Comparison of ENCODE assay signal across 11 mouse cellular contexts in the genomic region with DNA sequence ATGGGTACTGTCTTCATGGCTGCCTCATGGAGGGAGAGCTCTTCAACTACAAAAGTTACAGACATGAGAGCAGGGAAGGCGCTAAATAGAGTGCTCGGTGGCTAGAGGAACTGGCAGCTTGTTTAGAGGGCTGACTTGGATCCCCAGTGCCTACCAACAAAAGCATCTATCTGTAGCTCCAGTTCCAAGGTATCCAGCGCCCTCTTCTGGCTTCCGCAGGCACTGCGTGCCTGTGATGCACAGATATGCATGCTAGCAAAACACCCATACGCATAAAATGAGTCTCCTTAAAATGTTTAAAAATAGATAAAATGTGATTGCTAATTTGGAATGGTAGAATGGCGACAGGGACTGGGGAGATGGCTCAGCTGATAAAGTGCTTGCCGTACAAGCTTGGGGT. TPM values are rescaled to one million over a fixed set of nuclear protein-coding genes. Genes with fewer than 3 reads are reported as not detected.
DNase-seq lines count a peak whose midpoint lies in the region; ATAC-seq and TF ChIP-seq lines count a peak whose summit lies in the region.
"Had no signal": no experiment of that assay in that cellular context is flagged by ENCODE, and none has a peak within 500 bp of the region (broad histone marks: within the 10 kb centered on the region; RNA-seq: fewer than 3 reads in every experiment).

No protein-coding gene starts in this region.

- no peak for ATAC-seq in liver, embryonic 11.5 days (replicated peaks; ENCODE audit: low FRiP score)
- ATAC-seq in G1E (ENCODE audit: extremely low read depth, insufficient number of reproducible peaks, low FRiP score, poor library complexity, severe bottlenecking) = no peak

- H3K9ac ChIP-seq in liver, adult 2 months (ENCODE audit: low read depth, low read length) = no peak overlapping the region
- no peak overlapping the region for H3K9ac ChIP-seq in liver, embryonic 11.5 days (ENCODE audit: low read depth, low read length)
- H3K9ac ChIP-seq: embryonic facial prominence, embryonic 15.5 days; limb, embryonic 13.5 days; stomach, embryonic 15.5 days had no signal

- no peak overlapping the region for H3K27ac ChIP-seq in gastrocnemius, adult 2 months
- no peak overlapping the region for H3K27ac ChIP-seq in liver, adult 2 months (replicated peaks; ENCODE audit: insufficient read depth, low read depth, low read length)
- no peak overlapping the region for H3K27ac ChIP-seq in liver, embryonic 11.5 days (ENCODE audit: low read depth, low read length)
- H3K27ac ChIP-seq: embryonic facial prominence, embryonic 15.5 days; limb, embryonic 13.5 days; stomach, embryonic 15.5 days had no signal

- 67% methylated on average over 8 of the region's 8 CpGs for WGBS in liver, adult 2 months
- 56% methylated on average over 8 of the region's 8 CpGs for WGBS in liver, embryonic 11.5 days

- H3K27me3 ChIP-seq in liver, adult 2 months (ENCODE audit: control insufficient read depth, insufficient read depth, low read length) = no peaks in the 10 kb centered on the region
- no peaks in the 10 kb centered on the region; the same call in 1 of the 2 replicates for H3K27me3 ChIP-seq in liver, embryonic 11.5 days (replicated peaks; ENCODE audit: control insufficient read depth, insufficient read depth, low read length)
- H3K27me3 ChIP-seq in G1E (ENCODE audit: insufficient read depth, low read length) = peaks cover 4% of the 10 kb centered on the region; the same call in 1 of the 2 replicates
- H3K27me3 ChIP-seq: embryonic facial prominence, embryonic 15.5 days; stomach, embryonic 15.5 days had no signal

- no peak for TF ChIP-seq POLR2A in liver, adult 2 months (IDR thresholded peaks at IDR 0.05; ENCODE audit: extremely low read depth, insufficient read depth, low read length)

- no peaks in the 10 kb centered on the region for H3K9me3 ChIP-seq in liver, embryonic 11.5 days (ENCODE audit: control insufficient read depth, low read length)
- no peaks in the 10 kb centered on the region for H3K9me3 ChIP-seq in G1E (replicated peaks)
- H3K9me3 ChIP-seq: embryonic facial prominence, embryonic 15.5 days; limb, embryonic 13.5 days; stomach, embryonic 15.5 days had no signal

- intact Hi-C loops in gastrocnemius, adult 2 months (cut with DNase I) = no loop called here

- H3K36me3 ChIP-seq in liver, adult 2 months (ENCODE audit: control insufficient read depth, insufficient read depth, low read length) = no peaks in the 10 kb centered on the region
- no peaks in the 10 kb centered on the region for H3K36me3 ChIP-seq in liver, embryonic 11.5 days (ENCODE audit: control insufficient read depth, insufficient read depth, low read length)
- H3K36me3 ChIP-seq in G1E (replicated peaks) = no peaks in the 10 kb centered on the region
- H3K36me3 ChIP-seq: embryonic facial prominence, embryonic 15.5 days; limb, embryonic 13.5 days; stomach, embryonic 15.5 days had no signal

- H3K4me2 ChIP-seq in liver, embryonic 11.5 days = no peak overlapping the region
- H3K4me2 ChIP-seq: embryonic facial prominence, embryonic 15.5 days; limb, embryonic 13.5 days; stomach, embryonic 15.5 days had no signal

- H3K4me1 ChIP-seq in liver, adult 2 months (ENCODE audit: control insufficient read depth, insufficient read depth, low read length) = 0 out of 2 replicates have a peak, but pooled peaks cover 1% of the 10 kb centered on the region
- H3K4me1 ChIP-seq in liver, embryonic 11.5 days (replicated peaks; ENCODE audit: control insufficient read depth, insufficient read depth, low read length) = no peaks in the 10 kb centered on the region
- peaks cover 6% of the 10 kb centered on the region for H3K4me1 ChIP-seq in G1E (ENCODE audit: insufficient read depth, low read depth, low read length)
- H3K4me1 ChIP-seq: embryonic facial prominence, embryonic 15.5 days; stomach, embryonic 15.5 days had no signal

- H3K4me3 ChIP-seq in gastrocnemius, adult 2 months = no peak overlapping the region
- H3K4me3 ChIP-seq in liver, adult 2 months (ENCODE audit: insufficient read depth, low read depth, low read length) = no peak overlapping the region
- no peak overlapping the region for H3K4me3 ChIP-seq in liver, embryonic 11.5 days (ENCODE audit: low read depth, low read length)
- H3K4me3 ChIP-seq in G1E (ENCODE audit: low read depth, low read length) = no peak overlapping the region
- H3K4me3 ChIP-seq: embryonic facial prominence, embryonic 15.5 days; limb, embryonic 13.5 days; stomach, embryonic 15.5 days had no signal

- TF ChIP-seq CTCF in gastrocnemius, adult 2 months (IDR thresholded peaks at IDR 0.05) = peak; percentile 39
- TF ChIP-seq CTCF in liver, adult 2 months (IDR thresholded peaks at IDR 0.05; ENCODE audit: low read depth, low read length) = peak; percentile 55
- TF ChIP-seq CTCF in G1E (IDR thresholded peaks at IDR 0.05; ENCODE audit: low read depth, low read length) = peak; percentile 44

- H3K79me2 ChIP-seq in liver, adult 2 months (ENCODE audit: control insufficient read depth, insufficient read depth, low read length) = no peaks in the 10 kb centered on the region

- no peak for DNase-seq in gastrocnemius, adult 2 months
- DNase-seq in gastrocnemius, postnatal 10 days = no peak
- DNase-seq in liver, adult 2 months (ENCODE audit: extremely low read depth, low read depth, low spot score) = no peak
- no peak for DNase-seq in liver, embryonic 11.5 days (ENCODE audit: low spot score)
- DNase-seq in G1E (ENCODE audit: low spot score) = no peak
- peak; percentile 36 for DNase-seq in retina, postnatal 1 day
- no peak for DNase-seq in gastrocnemius, adult 8-10 months (ENCODE audit: low spot score in 2 of 2)
- no peak for DNase-seq in urinary bladder, postnatal 14 days (ENCODE audit: low spot score)

RNA-seq across cellular contexts. Expression of gene Dscaml1, which starts 5.2 kb away (rescaled TPM):
- not detected for total RNA-seq in gastrocnemius, adult 2 months (2021)
- under 1 TPM; 0.19 to 0.68 TPM for total RNA-seq in gastrocnemius, postnatal 10 days (2021)
- 0.07 and 0.09 TPM in 2 replicates for total RNA-seq in liver, adult 2 months (2014; rRNA removed)
- 0.13 TPM in 1 of 2 replicates, not detected in the other for polyA plus RNA-seq in liver, adult 2 months (2012; rRNA removed)
- polyA plus RNA-seq in liver, embryonic 11.5 days (2014; fragmentation: Nextera tagmentation; extraction: Ambion mirVana) = 0.08 and 0.27 TPM in 2 replicates
- total RNA-seq in G1E (2014; fragmentation: Nextera tagmentation) (not detected in 2 replicates), G1E (2017) (under 0.01 and 0.22 TPM in 2 replicates)
- not detected in 2 replicates for polyA plus RNA-seq in G1E (2012)
- not detected for total RNA-seq in gastrocnemius, adult 8-10 months (2022)

RNA-seq across cellular contexts. Expression of gene Fxyd2, which starts 21.7 kb away (rescaled TPM):
- 1 to 10 TPM in 1 of 2 experiments, under 1 TPM in 1; 0.82 to 1.7 TPM for total RNA-seq in gastrocnemius, adult 2 months (2021)
- 1 to 10 TPM; 1.4 to 1.6 TPM for total RNA-seq in gastrocnemius, postnatal 10 days (2021)
- total RNA-seq in liver, adult 2 months (2014; rRNA removed) = 0.20 TPM in 1 of 2 replicates, not detected in the other
- 0.29 and 0.44 TPM in 2 replicates for polyA plus RNA-seq in liver, adult 2 months (2012; rRNA removed)
- polyA plus RNA-seq in liver, embryonic 11.5 days (2014; fragmentation: Nextera tagmentation; extraction: Ambion mirVana) = 2.2 and 2.4 TPM in 2 replicates
- total RNA-seq in G1E (2014; fragmentation: Nextera tagmentation) = not detected in 2 replicates
- 0.38 TPM in 1 of 2 replicates, not detected in the other for total RNA-seq in G1E (2017)
- polyA plus RNA-seq in G1E (2012) = not detected in 2 replicates
- 1 to 10 TPM in 2 of 4 experiments, under 1 TPM in 1, not detected in 1; 0.88 to 3.6 (median 1.7) TPM for total RNA-seq in gastrocnemius, adult 8-10 months (2022)

RNA-seq across cellular contexts. Expression of gene Fxyd6, which starts 51.2 kb away (rescaled TPM):
- total RNA-seq in gastrocnemius, adult 2 months (2021) = 10 to 100 TPM; 26.7 to 84.7 TPM
- 10 to 100 TPM; 61.2 to 65.6 TPM for total RNA-seq in gastrocnemius, postnatal 10 days (2021)
- 0.46 and 1.1 TPM in 2 replicates for total RNA-seq in liver, adult 2 months (2014; rRNA removed)
- 0.56 and 0.72 TPM in 2 replicates for polyA plus RNA-seq in liver, adult 2 months (2012; rRNA removed)
- polyA plus RNA-seq in liver, embryonic 11.5 days (2014; fragmentation: Nextera tagmentation; extraction: Ambion mirVana) = 14.0 and 14.2 TPM in 2 replicates
- total RNA-seq in G1E (2014; fragmentation: Nextera tagmentation) (not detected in 2 replicates), G1E (2017) (0.06 and 0.16 TPM in 2 replicates)
- not detected in 2 replicates for polyA plus RNA-seq in G1E (2012)
- 10 to 100 TPM; 42.6 to 50.9 (median 47.3) TPM for total RNA-seq in gastrocnemius, adult 8-10 months (2022)

Comparison
In these comparisons a context has a peak if more than half of its experiments do, and no peak if none do; other contexts are left out.
1. RNA of gene Fxyd6, which starts 51.2 kb away (total RNA-seq): 26.7 to 84.7 TPM in gastrocnemius, adult 2 months, 61.2 to 65.6 TPM in gastrocnemius, postnatal 10 days and 42.6 to 50.9 TPM in gastrocnemius, adult 8-10 months; 0.46 to 1.1 TPM in liver, adult 2 months and 0.06 to 0.16 TPM in G1E; every median in the first group is over 10 times any median in the second.
2. Peak in every context shown above with its lines, with median percentiles within 50 percentile points of each other: CTCF ChIP-seq.